Mouse (Mus musculus) kidney, adult 2 months (tissue): ENCODE data around the gene Trim54.

Experiments used
- CTCF ChIP-seq: fragments of 200-500 bp; conservative IDR thresholded peaks from 2 replicates; pipeline ENCODE4 v1.5.1; 2011; ENCODE audit warnings: low read depth, mild to moderate bottlenecking, control low read depth, low read length, moderate library complexity, mixed read lengths; ENCODE audit not compliant: insufficient read depth, insufficient read length
- POLR2A ChIP-seq: fragments of 200-500 bp; IDR thresholded peaks from one replicate; pipeline ENCODE4 v1.6.1; 2011; ENCODE audit warnings: low read depth, low read length, control low read depth

- TF ChIP-seq POLR2A, result no peak
- TF ChIP-seq CTCF, result no peak
Measured at GRCm38 (mm10) chr5:31080795-31081164, 35.7 kb upstream of the Trim54 start.
